Mouse (Mus musculus): ENCODE data around the gene Ceacam20.

DNA sequence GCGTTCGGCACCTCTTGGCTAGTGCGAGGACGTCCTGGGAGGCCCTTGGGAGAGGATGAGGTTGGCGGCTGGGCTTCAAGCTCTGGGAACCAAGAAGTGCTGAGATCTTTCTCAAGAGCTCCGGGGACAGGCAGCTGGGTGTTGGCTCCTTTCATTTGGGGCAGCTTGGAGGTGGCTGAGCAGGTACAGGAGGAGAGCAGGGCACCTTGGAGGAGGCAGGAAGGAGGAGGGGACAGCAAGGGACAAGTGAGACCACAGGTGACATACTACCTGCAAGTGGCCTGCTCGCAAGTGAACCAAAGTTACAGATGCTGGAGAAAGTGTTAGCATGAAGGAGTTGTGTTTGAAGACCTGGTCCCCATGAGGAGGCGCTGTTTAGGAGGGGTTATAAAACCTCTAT lies 20.5 kb upstream of the Ceacam20 start:
- no peak for TF ChIP-seq CTCF (IDR thresholded peaks at IDR 0.05; ENCODE audit: extremely low read depth, insufficient read depth, low read length)
- no peak for TF ChIP-seq POLR2A (IDR thresholded peaks at IDR 0.05; ENCODE audit: extremely low read depth, insufficient read depth, low read length)
